23 mouse cellular contexts compared by ENCODE assay signal in genomic region chr17:68640187-68640586, GRCm38 (mm10).
A peak's percentile ranks its signal among the peaks of the same experiment; 100 is the strongest.
DNase-seq lines count a peak whose midpoint lies in the region; ATAC-seq and TF ChIP-seq lines count a peak whose summit lies in the region.
"Had no signal": no experiment of that assay in that cellular context is flagged by ENCODE, and none has a peak within 500 bp of the region (broad histone marks: within the 10 kb centered on the region; RNA-seq: fewer than 3 reads in every experiment).

No protein-coding gene starts in this region.

- 71% methylated on average over 6 of the region's 6 CpGs for WGBS in cerebellum, adult 2 months
- WGBS in intestine, postnatal 0 days = 74% methylated on average over 6 of the region's 6 CpGs
- WGBS in intestine, embryonic 15.5 days = 80% methylated on average over 6 of the region's 6 CpGs
- 73% methylated on average over 6 of the region's 6 CpGs for WGBS in lung, embryonic 14.5 days

- no peak overlapping the region for H3K9ac ChIP-seq in intestine, postnatal 0 days (ENCODE audit: low read depth, low read length)
- no peak overlapping the region for H3K9ac ChIP-seq in intestine, embryonic 15.5 days
- H3K9ac ChIP-seq in lung, embryonic 14.5 days = no peak overlapping the region
- H3K9ac ChIP-seq: embryonic facial prominence, embryonic 15.5 days; forebrain, embryonic 15.5 days; heart, embryonic 15.5 days; liver, embryonic 13.5 days; midbrain, embryonic 13.5 days had no signal

- no peak for TF ChIP-seq POLR2A in cerebellum, adult 2 months (IDR thresholded peaks at IDR 0.05; ENCODE audit: borderline replicate concordance, insufficient read depth, low read length)

- H3K4me1 ChIP-seq in cerebellum, adult 2 months (ENCODE audit: control insufficient read depth, insufficient read depth, low read length) = no peaks in the 10 kb centered on the region
- H3K4me1 ChIP-seq in intestine, postnatal 0 days (replicated peaks; ENCODE audit: control insufficient read depth, insufficient read depth, low read length) = no peaks in the 10 kb centered on the region
- H3K4me1 ChIP-seq in intestine, embryonic 15.5 days (replicated peaks) = no peaks in the 10 kb centered on the region
- no peaks in the 10 kb centered on the region for H3K4me1 ChIP-seq in lung, embryonic 14.5 days (ENCODE audit: insufficient read depth)
- H3K4me1 ChIP-seq: embryonic facial prominence, embryonic 15.5 days; forebrain, embryonic 15.5 days; heart, embryonic 15.5 days; liver, embryonic 13.5 days; midbrain, embryonic 13.5 days had no signal

- ATAC-seq in intestine, postnatal 0 days = no peak
- ATAC-seq in intestine, embryonic 15.5 days = no peak
- no peak for ATAC-seq in lung, embryonic 14.5 days (ENCODE audit: insufficient read depth)
- ATAC-seq: forebrain, embryonic 15.5 days; hindbrain, embryonic 16.5 days; midbrain, embryonic 13.5 days had no signal

- H3K4me3 ChIP-seq in cerebellum, adult 2 months (replicated peaks; ENCODE audit: insufficient read depth, low read depth, low read length) = no peak overlapping the region
- no peak overlapping the region for H3K4me3 ChIP-seq in intestine, postnatal 0 days (ENCODE audit: low read depth, low read length)
- H3K4me3 ChIP-seq in intestine, embryonic 15.5 days (replicated peaks) = no peak overlapping the region
- no peak overlapping the region for H3K4me3 ChIP-seq in lung, embryonic 14.5 days (ENCODE audit: low read depth, low read length)
- H3K4me3 ChIP-seq: embryonic facial prominence, embryonic 15.5 days; forebrain, embryonic 15.5 days; heart, embryonic 15.5 days; liver, embryonic 13.5 days; midbrain, embryonic 13.5 days had no signal

- no peak overlapping the region for H3K27ac ChIP-seq in cerebellum, adult 2 months (ENCODE audit: insufficient read depth, low read length)
- no peak overlapping the region for H3K27ac ChIP-seq in intestine, postnatal 0 days (ENCODE audit: low read depth, low read length)
- no peak overlapping the region for H3K27ac ChIP-seq in intestine, embryonic 15.5 days
- H3K27ac ChIP-seq in lung, embryonic 14.5 days (ENCODE audit: low read depth) = no peak overlapping the region
- H3K27ac ChIP-seq: embryonic facial prominence, embryonic 15.5 days; forebrain, embryonic 15.5 days; heart, embryonic 15.5 days; liver, embryonic 13.5 days; midbrain, embryonic 13.5 days had no signal

- DNase-seq in cerebellum, adult 2 months = no peak
- no peak for DNase-seq in cerebellum, postnatal 25 days
- DNase-seq in lung, embryonic 14.5 days = no peak
- DNase-seq in lung, postnatal 36 days = no peak
- peak; percentile 8 for DNase-seq in retina, postnatal 1 day
- DNase-seq in spleen, postnatal 14 days (ENCODE audit: low spot score in 2 of 2) = no peak
- DNase-seq: adrenal gland, postnatal 36 days; cerebellum, adult 11-12 months; gastrocnemius, postnatal 36 days; kidney, adult 11 months; kidney, postnatal 10 days; liver, embryonic 13.5 days; lung, postnatal 10 days; right cerebral cortex, postnatal 25 days; spleen, adult 18-20 months; thymus, postnatal 14 days had no signal

- no peaks in the 10 kb centered on the region for H3K9me3 ChIP-seq in intestine, postnatal 0 days (ENCODE audit: control insufficient read depth)
- no peaks in the 10 kb centered on the region for H3K9me3 ChIP-seq in intestine, embryonic 15.5 days
- no peaks in the 10 kb centered on the region for H3K9me3 ChIP-seq in lung, embryonic 14.5 days (ENCODE audit: low read depth, low read length)
- H3K9me3 ChIP-seq: embryonic facial prominence, embryonic 15.5 days; forebrain, embryonic 15.5 days; heart, embryonic 15.5 days; liver, embryonic 13.5 days; midbrain, embryonic 13.5 days had no signal

- H3K4me2 ChIP-seq in intestine, postnatal 0 days (replicated peaks; ENCODE audit: low read depth) = no peak overlapping the region
- H3K4me2 ChIP-seq in intestine, embryonic 15.5 days (replicated peaks) = no peak overlapping the region
- H3K4me2 ChIP-seq in lung, embryonic 14.5 days = no peak overlapping the region
- H3K4me2 ChIP-seq: embryonic facial prominence, embryonic 15.5 days; forebrain, embryonic 15.5 days; heart, embryonic 15.5 days; liver, embryonic 13.5 days; midbrain, embryonic 13.5 days had no signal

- no peaks in the 10 kb centered on the region for H3K36me3 ChIP-seq in intestine, postnatal 0 days (ENCODE audit: control insufficient read depth, insufficient read depth)
- H3K36me3 ChIP-seq in intestine, embryonic 15.5 days = no peaks in the 10 kb centered on the region
- no peaks in the 10 kb centered on the region for H3K36me3 ChIP-seq in lung, embryonic 14.5 days (ENCODE audit: insufficient read depth)
- H3K36me3 ChIP-seq: embryonic facial prominence, embryonic 15.5 days; forebrain, embryonic 15.5 days; heart, embryonic 15.5 days; liver, embryonic 13.5 days; midbrain, embryonic 13.5 days had no signal

- TF ChIP-seq CTCF in cerebellum, adult 2 months (IDR thresholded peaks at IDR 0.05; ENCODE audit: borderline replicate concordance, insufficient read depth, low read depth, low read length) = peak; percentile 25; the same call in 1 of the 2 replicates
- TF ChIP-seq CTCF in intestine, postnatal 0 days (IDR thresholded peaks at IDR 0.05; ENCODE audit: low read depth) = peak; percentile 53
- TF ChIP-seq CTCF in lung, embryonic 14.5 days (IDR thresholded peaks at IDR 0.05; ENCODE audit: low read depth) = peak; percentile 46

- H3K27me3 ChIP-seq in cerebellum, adult 2 months (ENCODE audit: control insufficient read depth, insufficient read depth, low read length) = no peaks in the 10 kb centered on the region
- no peaks in the 10 kb centered on the region for H3K27me3 ChIP-seq in intestine, postnatal 0 days (replicated peaks; ENCODE audit: control insufficient read depth, insufficient read depth, low read length)
- no peaks in the 10 kb centered on the region for H3K27me3 ChIP-seq in intestine, embryonic 15.5 days (replicated peaks)
- H3K27me3 ChIP-seq in lung, embryonic 14.5 days (ENCODE audit: insufficient read depth, low read length) = no peaks in the 10 kb centered on the region
- H3K27me3 ChIP-seq: embryonic facial prominence, embryonic 15.5 days; forebrain, embryonic 15.5 days; heart, embryonic 15.5 days; liver, embryonic 13.5 days; midbrain, embryonic 13.5 days had no signal
